Mouse (Mus musculus): Measurements from ENCODE around the gene Gm20503.

DNA sequence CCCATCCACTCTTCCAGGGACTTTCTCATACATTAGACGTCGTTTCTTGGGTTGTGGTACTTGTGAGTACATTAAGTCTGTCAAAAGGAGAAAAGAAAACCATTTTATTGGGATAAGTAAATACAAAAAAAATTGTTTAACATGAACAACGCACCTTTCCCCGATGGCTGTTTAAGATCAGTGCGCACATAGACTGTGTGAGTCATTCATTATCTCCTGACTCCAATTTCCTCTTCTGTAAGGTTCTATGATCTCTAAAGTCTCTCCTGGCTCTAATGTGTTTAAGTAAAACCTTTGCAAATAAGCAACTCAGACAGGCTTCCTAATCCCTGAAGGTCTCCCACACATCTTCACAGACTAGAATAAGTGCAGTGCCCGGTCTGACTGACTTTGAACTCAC, 40.9 kb downstream of the Gm20503 start:
- TF ChIP-seq POLR2A (IDR thresholded peaks at IDR 0.05; ENCODE audit: low read depth, low read length), result no peak
- no peak for TF ChIP-seq CTCF (IDR thresholded peaks at IDR 0.05; ENCODE audit: borderline replicate concordance, insufficient read depth, low read length)

Measured in embryonic fibroblast, embryonic 13.5 days (primary cell).